8 mouse cellular contexts compared by ENCODE assay signal in the genomic region with DNA sequence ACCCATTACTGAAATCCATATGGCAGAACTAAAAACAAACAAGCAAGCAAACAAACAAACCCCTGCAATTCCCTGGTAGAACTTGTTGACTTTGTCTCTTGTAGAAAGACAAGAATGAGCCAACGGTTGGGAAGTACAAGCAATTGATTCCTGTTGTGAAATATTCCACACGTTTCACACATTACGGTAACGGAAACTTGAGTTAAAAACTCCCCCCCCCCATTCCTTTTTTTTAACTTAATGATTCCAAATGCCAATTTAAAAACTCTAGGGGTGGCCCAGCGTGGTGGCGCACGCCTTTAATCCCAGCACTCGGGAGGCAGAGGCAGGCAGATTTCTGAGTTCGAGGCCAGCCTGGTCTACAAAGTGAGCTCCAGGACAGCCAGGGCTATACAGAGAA. TPM values are rescaled to one million over a fixed set of nuclear protein-coding genes. Genes with fewer than 3 reads are reported as not detected.
DNase-seq lines count a peak whose midpoint lies in the region; ATAC-seq and TF ChIP-seq lines count a peak whose summit lies in the region.

TSS of gene Mat2b (minus strand) at position 101 of the 400 bp plus-strand sequence.

- H3K27me3 ChIP-seq in limb, embryonic 14.5 days (ENCODE audit: control insufficient read depth, insufficient read depth, low read length): no peaks in the 10 kb centered on the region
- H3K27me3 ChIP-seq in stomach, embryonic 14.5 days (ENCODE audit: control insufficient read depth, insufficient read depth, low read length): no peaks in the 10 kb centered on the region

- H3K4me3 ChIP-seq in limb, embryonic 14.5 days (replicated peaks; ENCODE audit: low read length): peak within 1 kb of the TSS; percentile 91
- peak within 1 kb of the TSS; percentile 94 for H3K4me3 ChIP-seq in stomach, embryonic 14.5 days (ENCODE audit: low read depth, low read length)

- peaks cover 17% of the 10 kb centered on the region for H3K4me1 ChIP-seq in limb, embryonic 14.5 days (ENCODE audit: control insufficient read depth, insufficient read depth, low read length)
- H3K4me1 ChIP-seq in stomach, embryonic 14.5 days (ENCODE audit: control insufficient read depth, insufficient read depth, low read length): peaks cover 13% of the 10 kb centered on the region; the same call in 1 of the 2 replicates

- TF ChIP-seq POLR2A in limb, embryonic 14.5 days (IDR thresholded peaks at IDR 0.05; ENCODE audit: borderline replicate concordance, extremely low read depth, insufficient read depth, insufficient read length): no peak

- ATAC-seq in erythroid progenitor cell, adult 5-6 weeks (replicated peaks; ENCODE audit: low FRiP score, poor library complexity, severe bottlenecking): no peak
- ATAC-seq in limb, embryonic 14.5 days (ENCODE audit: low FRiP score, low read depth): no peak
- no peak for ATAC-seq in stomach, embryonic 14.5 days (ENCODE audit: insufficient number of reproducible peaks, insufficient read depth, low FRiP score, low read depth)

- peak within 1 kb of the TSS; percentile 81 for H3K9ac ChIP-seq in limb, embryonic 14.5 days (ENCODE audit: low read depth, low read length, severe bottlenecking)
- H3K9ac ChIP-seq in stomach, embryonic 14.5 days (replicated peaks; ENCODE audit: low read depth, low read length): peak within 1 kb of the TSS; percentile 65

- H3K4me2 ChIP-seq in limb, embryonic 14.5 days (replicated peaks; ENCODE audit: low read depth, low read length, severe bottlenecking): peak within 1 kb of the TSS; percentile 85
- H3K4me2 ChIP-seq in stomach, embryonic 14.5 days (replicated peaks; ENCODE audit: low read depth, low read length): peak within 1 kb of the TSS; percentile 92

- no peaks in the 10 kb centered on the region for H3K36me3 ChIP-seq in limb, embryonic 14.5 days (ENCODE audit: control insufficient read depth, insufficient read depth, low read length)
- no peaks in the 10 kb centered on the region for H3K36me3 ChIP-seq in stomach, embryonic 14.5 days (ENCODE audit: control insufficient read depth, insufficient read depth, low read length)

- 70% methylated on average over 8 of the region's 9 CpGs for WGBS in limb, embryonic 14.5 days
- 83% methylated on average over 9 of the region's 9 CpGs for WGBS in stomach, embryonic 14.5 days

- H3K27ac ChIP-seq in limb, embryonic 14.5 days (replicated peaks; ENCODE audit: low read depth, low read length): peak within 1 kb of the TSS; percentile 97
- peak within 1 kb of the TSS; percentile 96 for H3K27ac ChIP-seq in stomach, embryonic 14.5 days (ENCODE audit: low read length)

- no peak for DNase-seq in thymus, postnatal 0 days (ENCODE audit: low spot score)
- no peak for DNase-seq in thymus, postnatal 25 days
- no peak for DNase-seq in heart, postnatal 36 days
- no peak for DNase-seq in limb, embryonic 14.5 days (ENCODE audit: low spot score)
- DNase-seq in natural killer cell, adult 2 months (ENCODE audit: low spot score in 2 of 2): no peak
- DNase-seq in spleen, postnatal 14 days (ENCODE audit: low spot score in 2 of 2): no peak

- H3K9me3 ChIP-seq in limb, embryonic 14.5 days (ENCODE audit: control insufficient read depth, low read length): no peaks in the 10 kb centered on the region
- H3K9me3 ChIP-seq in stomach, embryonic 14.5 days (ENCODE audit: control insufficient read depth, low read depth, low read length): no peaks in the 10 kb centered on the region

- intact Hi-C loops in heart, postnatal 36 days (cut with DNase I): no loop called here

RNA-seq across cellular contexts. Expression of gene Mat2b, which starts in this region (rescaled TPM):
- polyA plus RNA-seq in thymus, postnatal 0 days (2015; fragmentation: Nextera tagmentation; extraction: Ambion mirVana): 133 and 139 TPM in 2 replicates
- total RNA-seq in erythroid progenitor cell, adult 5-6 weeks (2015; ENCODE audit: low replicate concordance): 50.7 and 61.6 TPM in 2 replicates
- 42.7 and 49.0 TPM in 2 replicates for total RNA-seq in erythroid progenitor cell, adult 5-6 weeks (2017; ENCODE audit: low replicate concordance)
- 100 to 1,000 TPM; 107 TPM for total RNA-seq in heart, postnatal 36 days (2021)
- 78.7 and 84.8 TPM in 2 replicates for polyA plus RNA-seq in limb, embryonic 14.5 days (2012; rRNA removed)
- 111 and 112 TPM in 2 replicates for polyA plus RNA-seq in limb, embryonic 14.5 days (2014; fragmentation: Nextera tagmentation; extraction: Ambion mirVana)
- polyA plus RNA-seq in stomach, embryonic 14.5 days (2014; fragmentation: Nextera tagmentation; extraction: Ambion mirVana): 91.7 and 93.8 TPM in 2 replicates
